Mouse (Mus musculus): ENCODE results near the gene Tceal9.

The Tceal9 gene

GRCm38 (mm10) chrX:136274542-136274941 lies 29.7 kb downstream of the Tceal9 start:
- no peak for DNase-seq

- DNase-seq = no peak
Measured at GRCm38 (mm10) chrX:136275386-136275785, 30.5 kb downstream of the Tceal9 start.

- no peak for DNase-seq
Measured at GRCm38 (mm10) chrX:136277577-136277976, 32.7 kb downstream of the Tceal9 start.

DNA sequence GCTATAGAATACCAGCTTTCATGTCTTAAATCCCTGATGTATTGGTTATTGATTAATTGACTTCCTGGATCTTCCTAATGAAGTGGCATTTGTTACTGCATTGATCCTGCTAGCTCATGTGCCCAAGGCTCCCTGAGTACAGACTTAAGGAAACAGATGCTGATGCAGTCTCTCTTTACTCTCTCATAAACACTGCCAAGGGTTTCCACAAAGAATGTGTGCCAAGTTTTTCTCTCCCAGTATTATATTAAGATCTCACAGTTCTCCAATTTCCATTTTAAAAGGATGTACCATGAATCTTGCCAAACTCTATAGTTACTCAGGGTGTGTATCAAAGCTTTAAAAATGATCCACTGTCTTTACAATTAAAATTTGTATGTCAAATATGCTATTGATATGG lies 33.5 kb downstream of the Tceal9 start:
- DNase-seq = no peak

GRCm38 (mm10) chrX:136279410-136279809 lies 34.5 kb downstream of the Tceal9 start:
- DNase-seq = no peak

- DNase-seq = no peak
Measured at GRCm38 (mm10) chrX:136290817-136291281, 46.0 kb downstream of the Tceal9 start.
